ENCODE assay signal across 34 mouse cellular contexts in genomic region chr9:40614071-40614470, GRCm38 (mm10). TPM values are rescaled to one million over a fixed set of nuclear protein-coding genes. Genes with fewer than 3 reads are reported as not detected.
A peak's percentile ranks its signal among the peaks of the same experiment; 100 is the strongest.
DNase-seq lines count a peak whose midpoint lies in the region; ATAC-seq and TF ChIP-seq lines count a peak whose summit lies in the region.
"Had no signal": no experiment of that assay in that cellular context is flagged by ENCODE, and none has a peak within 500 bp of the region (broad histone marks: within the 10 kb centered on the region; RNA-seq: fewer than 3 reads in every experiment).

No protein-coding gene starts in this region.

- peaks cover 26% of the 10 kb centered on the region for H3K4me1 ChIP-seq in forebrain, embryonic 16.5 days (replicated peaks; ENCODE audit: control insufficient read depth, insufficient read depth, low read length)
- peaks cover 8% of the 10 kb centered on the region; the same call in 1 of the 2 replicates for H3K4me1 ChIP-seq in forebrain, embryonic 14.5 days (ENCODE audit: control insufficient read depth, insufficient read depth, low read length)
- peaks cover 25% of the 10 kb centered on the region for H3K4me1 ChIP-seq in midbrain, embryonic 16.5 days (ENCODE audit: control insufficient read depth, insufficient read depth, low read length)
- peaks cover 36% of the 10 kb centered on the region for H3K4me1 ChIP-seq in midbrain, embryonic 13.5 days (replicated peaks)
- H3K4me1 ChIP-seq in neural tube, embryonic 15.5 days: peaks cover 36% of the 10 kb centered on the region
- no peaks in the 10 kb centered on the region for H3K4me1 ChIP-seq in kidney, adult 2 months (ENCODE audit: control insufficient read depth, insufficient read depth, low read length)

- no peak for DNase-seq in forebrain, embryonic 14.5 days (ENCODE audit: low spot score)
- DNase-seq in brain, adult 2 months (ENCODE audit: low read depth, low spot score): peak; percentile 65
- DNase-seq in kidney, adult 2 months: no peak
- DNase-seq in natural killer cell, adult 2 months (ENCODE audit: low spot score in 2 of 2): no peak
- DNase-seq: adrenal gland, postnatal 25 days; cerebellum, adult 18-20 months; cerebellum, postnatal 14 days; gastrocnemius, adult 2 months; gastrocnemius, postnatal 36 days; heart, adult 18-20 months; heart, postnatal 4 days; kidney, postnatal 14 days; liver, embryonic 13.5 days; lung, adult 18-20 months; right cerebral cortex, adult 18-20 months had no signal

- no peak overlapping the region for H3K9ac ChIP-seq in forebrain, embryonic 16.5 days (replicated peaks; ENCODE audit: low read depth, low read length)
- no peak overlapping the region for H3K9ac ChIP-seq in forebrain, embryonic 14.5 days (ENCODE audit: low read length)
- peak overlapping the region; percentile 23; the same call in 1 of the 2 replicates for H3K9ac ChIP-seq in midbrain, embryonic 16.5 days (ENCODE audit: low read depth, low read length)
- no peak overlapping the region for H3K9ac ChIP-seq in midbrain, embryonic 13.5 days (replicated peaks)
- H3K9ac ChIP-seq in neural tube, embryonic 15.5 days (replicated peaks): no peak overlapping the region
- H3K9ac ChIP-seq: forebrain, embryonic 15.5 days; hindbrain, embryonic 13.5 days; limb, embryonic 15.5 days; liver, embryonic 13.5 days had no signal

- no peak for ATAC-seq in forebrain, embryonic 16.5 days
- no peak for ATAC-seq in forebrain, embryonic 14.5 days
- no peak for ATAC-seq in midbrain, embryonic 16.5 days
- no peak for ATAC-seq in midbrain, embryonic 13.5 days
- no peak for ATAC-seq in neural tube, embryonic 15.5 days (ENCODE audit: low FRiP score)
- ATAC-seq: forebrain, embryonic 15.5 days; intestine, postnatal 0 days; lung, postnatal 0 days had no signal

- no peaks in the 10 kb centered on the region for H3K27me3 ChIP-seq in forebrain, embryonic 16.5 days (replicated peaks; ENCODE audit: control insufficient read depth, insufficient read depth, low read length)
- no peaks in the 10 kb centered on the region for H3K27me3 ChIP-seq in forebrain, embryonic 14.5 days (replicated peaks; ENCODE audit: control insufficient read depth, insufficient read depth, low read length)
- no peaks in the 10 kb centered on the region for H3K27me3 ChIP-seq in midbrain, embryonic 16.5 days (ENCODE audit: control insufficient read depth, insufficient read depth, low read depth, low read length)
- no peaks in the 10 kb centered on the region for H3K27me3 ChIP-seq in midbrain, embryonic 13.5 days
- no peaks in the 10 kb centered on the region for H3K27me3 ChIP-seq in neural tube, embryonic 15.5 days (replicated peaks)
- H3K27me3 ChIP-seq in kidney, adult 2 months (replicated peaks; ENCODE audit: control insufficient read depth, insufficient read depth, low read length): no peaks in the 10 kb centered on the region
- H3K27me3 ChIP-seq: forebrain, embryonic 15.5 days; hindbrain, embryonic 13.5 days had no signal

- H3K4me3 ChIP-seq in forebrain, embryonic 16.5 days (replicated peaks; ENCODE audit: low read length): no peak overlapping the region
- H3K4me3 ChIP-seq in forebrain, embryonic 14.5 days (ENCODE audit: low read depth, low read length): no peak overlapping the region
- no peak overlapping the region for H3K4me3 ChIP-seq in midbrain, embryonic 16.5 days (ENCODE audit: low read depth, low read length)
- no peak overlapping the region for H3K4me3 ChIP-seq in midbrain, embryonic 13.5 days (replicated peaks)
- no peak overlapping the region for H3K4me3 ChIP-seq in neural tube, embryonic 15.5 days (replicated peaks)
- no peak overlapping the region for H3K4me3 ChIP-seq in kidney, adult 2 months (ENCODE audit: insufficient read depth, low read depth, low read length)
- H3K4me3 ChIP-seq: forebrain, embryonic 15.5 days; gastrocnemius, adult 2 months; hindbrain, embryonic 13.5 days; left cerebral cortex, adult 2 months; limb, embryonic 15.5 days; liver, embryonic 13.5 days had no signal

- H3K27ac ChIP-seq in forebrain, embryonic 16.5 days (ENCODE audit: low read length): peak overlapping the region; percentile 11; the same call in 1 of the 2 replicates
- no peak overlapping the region for H3K27ac ChIP-seq in forebrain, embryonic 14.5 days (ENCODE audit: low read depth, low read length)
- H3K27ac ChIP-seq in midbrain, embryonic 16.5 days (ENCODE audit: low read length): no peak overlapping the region
- H3K27ac ChIP-seq in midbrain, embryonic 13.5 days: no peak overlapping the region
- peak overlapping the region; percentile 45; the same call in 1 of the 2 replicates for H3K27ac ChIP-seq in neural tube, embryonic 15.5 days (replicated peaks)
- no peak overlapping the region for H3K27ac ChIP-seq in kidney, adult 2 months (ENCODE audit: insufficient read depth, low read depth, low read length)
- H3K27ac ChIP-seq: forebrain, embryonic 15.5 days; gastrocnemius, adult 2 months; hindbrain, embryonic 13.5 days; left cerebral cortex, adult 2 months; limb, embryonic 15.5 days; liver, embryonic 13.5 days had no signal

- TF ChIP-seq POLR2A in kidney, adult 2 months (IDR thresholded peaks at IDR 0.05; ENCODE audit: low read depth, low read length): no peak

- no peaks in the 10 kb centered on the region for H3K9me3 ChIP-seq in forebrain, embryonic 16.5 days (ENCODE audit: control insufficient read depth, low read length)
- H3K9me3 ChIP-seq in forebrain, embryonic 14.5 days (replicated peaks; ENCODE audit: control insufficient read depth, low read length): no peaks in the 10 kb centered on the region
- no peaks in the 10 kb centered on the region for H3K9me3 ChIP-seq in midbrain, embryonic 16.5 days (replicated peaks; ENCODE audit: control insufficient read depth, low read length, poor library complexity, severe bottlenecking)
- H3K9me3 ChIP-seq in midbrain, embryonic 13.5 days: no peaks in the 10 kb centered on the region
- no peaks in the 10 kb centered on the region for H3K9me3 ChIP-seq in neural tube, embryonic 15.5 days (replicated peaks)
- H3K9me3 ChIP-seq: forebrain, embryonic 15.5 days; hindbrain, embryonic 13.5 days; limb, embryonic 15.5 days; liver, embryonic 13.5 days had no signal

- H3K4me2 ChIP-seq in forebrain, embryonic 16.5 days (ENCODE audit: low read length): no peak overlapping the region
- no peak overlapping the region for H3K4me2 ChIP-seq in forebrain, embryonic 14.5 days (ENCODE audit: low read length)
- no peak overlapping the region for H3K4me2 ChIP-seq in midbrain, embryonic 16.5 days (ENCODE audit: low read length)
- H3K4me2 ChIP-seq in midbrain, embryonic 13.5 days (replicated peaks): no peak overlapping the region
- no peak overlapping the region for H3K4me2 ChIP-seq in neural tube, embryonic 15.5 days
- H3K4me2 ChIP-seq: forebrain, embryonic 15.5 days; heart, embryonic 11.5 days; hindbrain, embryonic 13.5 days; limb, embryonic 15.5 days; liver, embryonic 13.5 days; midbrain, embryonic 11.5 days had no signal

- WGBS in forebrain, embryonic 16.5 days: 67% methylated on average over 5 of the region's 5 CpGs
- 69% methylated on average over 5 of the region's 5 CpGs for WGBS in forebrain, embryonic 14.5 days
- WGBS in midbrain, embryonic 16.5 days: 46% methylated on average over 5 of the region's 5 CpGs
- WGBS in midbrain, embryonic 13.5 days: 58% methylated on average over 5 of the region's 5 CpGs
- 49% methylated on average over 5 of the region's 5 CpGs for whole genome bisulfite sequencing in neural tube, embryonic 15.5 days
- WGBS in kidney, adult 2 months: 61% methylated on average over 5 of the region's 5 CpGs

- no peak for TF ChIP-seq CTCF in kidney, adult 2 months (conservative IDR thresholded peaks at IDR 0.05; ENCODE audit: insufficient read depth, insufficient read length, low read depth, low read length)

- no peaks in the 10 kb centered on the region for H3K36me3 ChIP-seq in forebrain, embryonic 16.5 days (ENCODE audit: control insufficient read depth, insufficient read depth)
- H3K36me3 ChIP-seq in forebrain, embryonic 14.5 days (ENCODE audit: control insufficient read depth, insufficient read depth, low read length): no peaks in the 10 kb centered on the region
- no peaks in the 10 kb centered on the region for H3K36me3 ChIP-seq in midbrain, embryonic 16.5 days (ENCODE audit: control insufficient read depth, insufficient read depth, low read length)
- H3K36me3 ChIP-seq in midbrain, embryonic 13.5 days: no peaks in the 10 kb centered on the region
- no peaks in the 10 kb centered on the region for H3K36me3 ChIP-seq in neural tube, embryonic 15.5 days
- no peaks in the 10 kb centered on the region for H3K36me3 ChIP-seq in kidney, adult 2 months (ENCODE audit: control insufficient read depth, insufficient read depth, low read length)
- H3K36me3 ChIP-seq: forebrain, embryonic 15.5 days; hindbrain, embryonic 13.5 days; limb, embryonic 15.5 days; liver, embryonic 13.5 days had no signal

RNA-seq across cellular contexts. Expression of gene Gm21915, which starts 56.3 kb away (rescaled TPM):
- polyA plus RNA-seq in forebrain, embryonic 16.5 days (2015; fragmentation: Nextera tagmentation; extraction: Ambion mirVana): not detected in 2 replicates
- polyA plus RNA-seq in forebrain, embryonic 14.5 days (2014; fragmentation: Nextera tagmentation; extraction: Ambion mirVana): not detected in 2 replicates
- not detected in 2 replicates for polyA plus RNA-seq in midbrain, embryonic 16.5 days (2015; fragmentation: Nextera tagmentation; extraction: Ambion mirVana)
- not detected in 2 replicates for polyA plus RNA-seq in midbrain, embryonic 13.5 days (2015; fragmentation: Nextera tagmentation; extraction: Ambion mirVana)
- polyA plus RNA-seq in neural tube, embryonic 15.5 days (2015; fragmentation: Nextera tagmentation; extraction: Ambion mirVana): not detected in 2 replicates
- not detected in 2 replicates for polyA plus RNA-seq in kidney, adult 2 months (2012; rRNA removed)
- polyA plus RNA-seq: brain, embryonic 14.5 days; cortical plate, adult 2 months; forebrain, embryonic 15.5 days; heart, embryonic 11.5 days; heart, postnatal 0 days; hindbrain, embryonic 13.5 days; intestine, postnatal 0 days; kidney, embryonic 14.5 days; limb, embryonic 15.5 days; liver, embryonic 13.5 days; lung, postnatal 0 days; midbrain, embryonic 11.5 days; spleen, adult 2 months; stomach, embryonic 14.5 days; testis, adult 2 months had no signal

Comparison
In these comparisons a context has a peak if more than half of its experiments do, and no peak if none do; other contexts are left out.
1. H3K27ac ChIP-seq: peak in forebrain, embryonic 16.5 days (single experiment) and neural tube, embryonic 15.5 days (single experiment); none in forebrain, embryonic 14.5 days (single experiment), midbrain, embryonic 16.5 days (single experiment), midbrain, embryonic 13.5 days (single experiment) and kidney, adult 2 months (single experiment).